Mouse (Mus musculus): ENCODE results near the gene Rmdn3.

The Rmdn3 gene

DNA sequence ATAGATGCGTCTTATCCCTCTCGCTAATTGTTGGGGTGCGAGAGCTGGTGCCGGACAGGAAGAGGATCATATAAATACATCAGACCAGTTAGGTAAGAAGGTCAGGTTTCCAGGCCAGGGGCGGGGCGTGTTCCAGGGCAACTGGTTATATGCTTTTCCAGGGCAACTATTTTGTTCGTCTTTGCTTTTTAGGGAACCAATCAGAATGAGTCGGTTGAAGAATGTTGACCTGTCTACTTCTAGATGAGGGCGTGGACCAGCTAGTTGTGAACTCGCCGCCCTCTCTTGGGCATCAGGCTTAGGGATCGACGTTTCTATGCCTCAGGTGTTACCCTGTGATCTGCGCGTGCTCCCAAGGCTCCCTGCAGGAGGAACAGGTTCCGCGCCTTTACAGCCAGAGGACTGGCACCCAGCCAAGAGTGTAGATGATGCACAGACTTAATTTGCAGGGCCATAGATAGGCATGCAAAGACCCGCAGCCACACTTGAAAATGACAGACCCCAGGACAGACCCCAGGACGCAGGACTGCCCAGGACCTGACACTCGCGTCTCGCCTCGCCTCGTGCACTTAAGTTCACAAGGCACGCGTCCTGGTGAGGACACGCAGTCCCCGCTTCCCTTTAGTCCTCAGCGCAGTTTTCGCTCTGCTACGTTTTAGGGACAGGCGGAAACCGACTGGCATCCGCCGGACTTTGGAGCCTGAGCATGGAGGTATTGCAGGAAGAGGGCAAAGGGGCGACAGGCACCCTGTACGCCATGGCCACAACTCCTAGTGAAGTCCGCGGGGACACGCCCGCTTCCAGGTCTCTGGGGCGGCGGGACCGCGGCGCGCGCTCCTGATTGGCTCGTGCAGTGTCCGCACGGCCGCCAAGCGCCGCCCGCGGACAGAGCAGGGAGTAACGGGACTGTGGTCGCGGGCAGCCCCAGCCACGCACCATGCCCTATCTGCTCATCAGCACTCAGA lies 10.3 kb upstream of the Rmdn3 start, which contains the start of gene Gchfr:
Gchfr (plus strand) TSS at position 873 of the 965 bp plus-strand sequence.
- DNase-seq = peak; percentile 76

DNA sequence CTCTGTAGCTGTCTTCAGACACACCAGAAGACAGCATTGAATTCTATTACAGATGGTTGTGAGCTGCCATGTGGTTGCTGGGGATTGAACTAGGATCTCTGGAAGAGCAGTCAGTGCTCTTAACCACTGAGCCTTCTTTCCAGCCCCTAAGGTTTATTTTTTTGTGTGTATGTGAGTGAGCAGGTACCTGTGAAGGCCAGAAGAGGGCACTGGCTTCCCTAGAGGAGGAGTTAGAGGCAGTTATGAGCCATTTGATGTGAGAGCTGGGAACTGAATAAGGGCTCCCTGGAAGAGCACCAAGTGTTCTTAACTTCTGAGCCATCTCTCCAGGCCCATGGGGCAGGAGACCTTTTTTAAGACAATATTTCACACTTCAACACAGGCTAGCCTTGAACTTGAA lies 8.6 kb upstream of the Rmdn3 start:
- DNase-seq = no peak

DNA sequence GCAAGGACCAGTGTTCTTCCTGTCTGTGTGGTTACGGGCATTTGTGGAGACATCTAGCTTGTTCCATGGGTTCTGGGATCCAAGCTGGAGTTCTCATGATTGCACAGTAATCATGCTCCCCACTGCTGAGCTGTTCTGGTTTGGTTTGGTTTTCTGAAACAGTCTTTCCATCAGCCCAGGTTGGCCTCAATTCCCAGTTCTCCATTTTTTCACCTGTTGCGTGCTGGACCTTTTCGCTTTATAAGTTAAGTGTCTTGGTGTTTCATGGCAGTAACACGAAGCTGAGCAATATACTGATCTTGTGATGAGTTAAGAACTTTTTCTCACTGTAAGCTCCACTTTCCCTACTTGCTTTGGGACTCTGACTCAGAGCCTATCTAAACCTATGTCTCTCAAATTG lies 7.2 kb upstream of the Rmdn3 start:
- DNase-seq = no peak

DNA sequence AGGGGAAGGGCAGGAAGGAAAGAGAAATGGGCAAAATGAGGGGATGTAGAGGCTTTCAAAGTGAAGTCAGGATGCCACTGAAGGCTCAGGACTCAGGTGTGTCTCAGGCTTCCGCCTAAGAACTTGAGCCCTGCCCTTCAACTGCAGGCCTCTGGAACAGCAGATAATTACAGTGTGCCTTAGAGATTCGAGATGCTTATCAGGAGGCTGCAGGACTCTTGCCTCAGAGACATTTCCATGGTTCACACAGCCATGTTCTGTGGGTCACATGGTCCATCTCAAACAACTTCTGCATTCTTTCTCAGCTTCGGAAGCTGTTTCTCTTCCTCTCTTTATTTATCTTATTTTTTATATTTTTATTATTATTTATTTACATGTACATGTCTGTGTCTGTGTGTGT lies 6.3 kb upstream of the Rmdn3 start:
- DNase-seq = peak; percentile 13

DNA sequence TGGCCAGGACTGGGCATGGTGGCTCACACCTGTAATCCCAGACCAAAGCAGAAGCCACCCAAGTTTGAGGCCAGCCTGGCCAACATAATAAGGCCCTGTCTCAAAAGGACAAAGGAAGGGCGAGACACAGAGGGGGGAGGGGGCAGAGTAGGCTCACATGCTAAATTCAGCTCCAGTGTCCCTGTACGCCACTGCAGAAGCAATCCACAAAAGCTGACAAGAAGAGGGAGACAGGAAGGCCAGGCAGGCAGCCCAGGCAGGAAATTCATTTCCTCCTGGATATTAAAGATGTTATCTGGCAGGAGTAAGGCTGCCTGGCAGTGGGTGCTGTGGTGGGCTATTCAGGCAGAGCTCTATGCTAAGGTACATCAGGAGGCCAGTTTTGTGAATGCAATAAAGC lies 4.4 kb upstream of the Rmdn3 start:
- DNase-seq = peak; percentile 71

DNA sequence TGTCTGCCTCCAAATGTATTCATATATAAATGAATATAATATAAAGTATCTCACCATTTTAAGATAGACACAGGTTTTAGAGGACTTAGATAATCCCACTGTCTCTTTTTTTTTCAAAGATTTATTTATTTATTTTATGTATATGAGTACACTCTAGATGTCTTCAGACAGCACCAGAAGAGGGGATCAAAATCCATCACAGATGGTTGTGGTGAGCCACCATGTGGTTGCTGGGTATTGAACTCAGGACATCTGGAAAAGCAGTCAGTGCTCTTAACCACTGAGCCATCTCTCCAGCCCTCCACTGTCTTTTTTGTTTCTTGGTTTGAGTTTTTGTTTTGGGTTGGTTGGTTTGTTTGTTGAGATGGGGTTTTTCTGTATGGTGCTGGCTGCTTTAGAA lies 1.0 kb upstream of the Rmdn3 start:
- DNase-seq = no peak

DNA sequence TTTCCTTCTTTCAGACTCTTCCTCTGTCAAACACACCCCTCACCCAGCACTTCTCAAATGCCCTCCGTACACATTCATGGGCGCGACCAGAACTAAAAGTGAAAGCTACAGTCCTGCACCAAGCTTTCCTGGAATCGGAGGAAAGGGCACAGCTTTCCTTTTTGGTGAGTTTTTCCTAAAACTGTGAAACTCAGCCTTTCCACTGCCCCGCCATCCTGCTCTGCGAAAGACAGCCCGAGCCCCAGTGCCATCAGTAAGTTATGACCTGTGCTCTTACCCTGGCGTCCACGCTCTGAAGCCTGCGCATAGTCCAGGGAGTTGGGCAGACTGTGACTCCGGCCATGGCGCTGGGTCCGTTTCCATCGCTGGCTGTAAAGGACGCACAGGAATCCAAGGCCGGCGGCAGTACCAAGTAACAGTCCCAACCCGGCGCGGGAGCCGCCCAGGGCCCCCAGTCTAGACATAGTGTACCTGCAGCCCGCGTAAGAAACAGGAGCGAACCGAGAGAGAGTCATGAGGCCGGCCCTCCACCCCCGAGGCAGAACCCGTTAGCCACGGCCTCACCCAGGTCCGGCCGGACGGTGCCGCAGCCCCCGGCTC lies 653 bp downstream of the Rmdn3 start:
- peak; percentile 25 for DNase-seq

DNA sequence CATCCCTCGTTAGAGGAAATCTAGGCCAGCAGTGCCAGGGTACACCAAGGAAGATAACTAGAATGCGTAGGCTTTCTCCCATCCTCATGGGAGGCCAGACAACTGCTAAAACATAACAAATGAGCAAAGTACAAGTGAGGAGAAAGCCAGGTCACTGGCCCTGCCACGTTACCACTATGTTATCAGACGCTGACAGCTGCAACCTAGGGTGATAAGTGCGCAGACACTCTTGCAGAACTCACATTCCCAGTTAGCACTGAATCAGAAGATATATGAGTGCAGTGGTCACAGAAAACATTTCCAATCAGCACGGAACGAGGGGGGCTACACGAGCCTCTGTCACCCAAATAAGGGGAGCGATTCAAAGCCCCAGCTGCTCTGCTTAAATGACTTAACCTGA lies 1.4 kb downstream of the Rmdn3 start:
- DNase-seq = no peak

DNA sequence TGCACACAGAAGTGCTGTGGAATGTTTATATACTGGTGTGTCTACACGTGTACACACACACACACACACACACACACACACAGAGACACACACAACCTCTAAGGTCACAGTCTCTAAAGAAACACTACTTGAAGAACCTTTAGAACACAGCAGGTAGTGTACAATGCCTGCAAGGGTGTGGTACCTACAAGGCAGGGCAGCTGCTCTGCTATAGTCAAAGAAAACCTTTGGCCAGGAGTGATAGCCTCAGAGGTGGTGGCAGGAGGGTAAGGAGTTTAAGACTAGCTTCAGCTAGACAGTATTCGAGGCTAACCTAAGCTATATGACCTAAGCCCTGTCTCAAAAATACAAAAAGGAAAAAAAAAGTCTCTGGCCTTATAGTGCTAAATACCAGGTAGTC lies 2.2 kb downstream of the Rmdn3 start:
- no peak for DNase-seq

DNA sequence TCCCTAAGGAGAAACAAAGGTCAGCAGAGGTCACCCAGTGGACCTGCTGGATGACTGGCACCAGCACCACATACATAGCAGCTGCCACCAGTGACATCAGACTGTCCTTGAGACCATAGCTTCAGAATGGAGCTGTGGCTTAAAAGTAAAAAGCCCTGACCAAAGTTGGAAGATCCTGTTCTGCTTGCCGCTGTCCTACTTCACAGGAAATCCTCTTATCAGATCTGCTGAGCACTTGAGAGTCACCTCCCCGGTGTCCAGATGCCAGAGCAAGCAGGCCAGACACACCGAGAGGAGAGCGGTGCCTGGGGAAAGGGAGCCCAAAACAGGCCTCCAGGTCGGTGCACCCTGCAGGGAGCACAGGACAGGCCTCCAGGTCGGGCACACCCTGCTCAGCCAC lies 4.6 kb downstream of the Rmdn3 start:
- no peak for DNase-seq

DNA sequence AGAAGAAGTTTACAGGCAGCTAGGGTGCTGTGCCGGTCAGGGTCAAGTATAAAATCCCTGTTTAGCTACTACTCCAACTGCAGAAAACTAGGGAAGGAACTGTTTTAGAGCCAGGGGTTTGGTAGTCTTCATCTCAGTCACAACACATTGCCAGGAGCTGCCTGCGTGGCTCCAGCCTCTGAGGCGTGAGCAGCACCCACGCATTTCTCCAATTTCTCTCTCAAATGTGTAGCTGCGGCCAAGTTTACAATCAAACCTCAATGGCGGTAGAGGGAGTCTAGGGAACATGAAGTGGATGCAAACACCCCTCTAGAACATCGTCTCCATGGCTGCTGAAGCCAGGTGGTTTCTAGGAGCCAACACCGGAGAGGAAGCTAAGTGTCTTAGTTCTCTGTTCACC lies 9.1 kb downstream of the Rmdn3 start:
- DNase-seq = no peak

DNA sequence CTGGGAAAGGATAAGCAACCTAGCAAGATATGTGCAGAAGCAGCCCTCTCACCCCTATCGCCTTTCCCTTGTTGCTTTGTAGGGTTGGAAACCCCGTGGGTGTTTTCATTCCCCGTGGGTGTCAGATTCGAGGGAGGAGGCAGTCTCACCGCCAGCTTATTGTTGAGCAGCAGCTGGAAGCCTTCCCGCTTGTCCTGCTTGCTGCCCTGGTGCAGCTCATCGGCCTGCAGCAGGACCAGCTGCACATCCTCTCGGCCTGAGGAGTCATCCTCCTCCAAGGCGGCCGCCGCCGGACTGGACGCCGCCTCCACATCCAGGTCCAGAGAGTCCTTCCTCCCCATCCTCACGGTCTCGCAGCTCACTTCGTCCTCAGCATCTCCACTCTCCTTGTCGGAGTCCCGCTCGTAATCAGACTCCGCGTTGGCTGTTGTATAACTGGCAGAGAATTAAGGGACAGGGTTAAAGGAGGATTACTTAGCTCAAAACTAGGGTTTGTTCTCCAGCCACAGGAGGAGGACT lies 9.6 kb downstream of the Rmdn3 start:
- no peak for DNase-seq

DNA sequence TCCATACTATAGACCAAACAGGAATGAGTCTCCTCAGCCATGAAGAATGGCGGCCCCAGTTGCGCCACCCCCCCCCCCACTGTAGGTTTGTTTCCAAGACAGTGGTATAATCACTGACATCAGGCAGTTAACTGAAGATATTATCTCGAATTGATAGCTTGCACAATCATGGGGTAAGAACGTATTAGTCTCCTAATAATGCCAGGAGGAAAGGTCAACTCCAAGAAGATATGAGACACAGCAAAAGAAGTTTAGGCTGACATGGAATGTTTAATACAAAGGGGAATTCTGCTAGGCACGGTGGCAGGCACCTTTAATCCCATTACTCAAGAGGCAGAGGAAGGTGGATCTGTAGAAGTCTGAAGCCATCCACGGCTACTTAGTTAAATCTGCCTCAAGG lies 10.4 kb downstream of the Rmdn3 start:
- DNase-seq = no peak

DNA sequence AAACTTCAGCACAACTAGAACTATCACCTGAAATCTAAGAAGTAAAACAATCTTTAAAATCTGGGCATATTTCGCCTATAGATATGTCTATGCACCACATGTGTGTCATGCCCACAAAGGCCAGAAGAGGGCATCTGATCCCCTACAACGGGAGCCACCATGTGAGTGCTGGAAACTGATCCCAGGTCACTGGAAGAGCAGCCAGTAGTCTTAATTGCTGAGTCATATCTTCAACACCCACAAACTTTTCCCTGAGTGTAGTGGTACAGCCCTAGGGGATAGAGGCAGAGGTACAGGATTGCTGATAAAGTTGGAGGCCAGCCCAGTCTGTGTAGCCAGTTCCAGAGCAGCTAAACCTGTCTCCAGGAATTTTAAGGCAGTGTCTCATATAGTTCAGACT lies 11.6 kb downstream of the Rmdn3 start:
- peak; percentile 24 for DNase-seq

DNA sequence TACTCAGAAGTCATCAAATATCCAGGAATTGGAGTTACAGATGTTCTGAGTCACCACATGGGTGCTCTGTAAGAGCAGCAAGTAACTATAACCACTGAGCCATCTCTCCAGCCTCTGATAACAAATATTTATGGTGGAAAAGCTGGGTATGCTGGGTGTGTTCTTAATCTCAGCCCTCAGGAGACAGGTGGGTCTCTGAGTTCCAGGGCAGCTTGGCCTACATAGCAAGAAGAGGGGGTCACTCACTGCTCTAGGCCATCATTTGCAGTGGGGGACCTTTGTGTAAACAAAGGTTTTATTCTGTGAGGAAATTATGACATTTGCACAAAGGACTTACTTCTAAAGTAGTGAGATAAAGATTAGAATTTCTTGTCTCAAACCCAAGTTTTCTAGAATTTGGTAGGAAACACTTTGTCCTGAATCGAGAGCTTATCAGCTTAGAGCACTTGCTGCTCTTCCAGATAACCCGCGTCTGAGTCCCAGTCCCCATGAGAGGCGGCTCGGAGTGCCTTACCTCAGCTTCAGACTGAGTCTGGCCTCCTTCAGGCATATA lies 20.4 kb downstream of the Rmdn3 start:
- no peak for DNase-seq

DNA sequence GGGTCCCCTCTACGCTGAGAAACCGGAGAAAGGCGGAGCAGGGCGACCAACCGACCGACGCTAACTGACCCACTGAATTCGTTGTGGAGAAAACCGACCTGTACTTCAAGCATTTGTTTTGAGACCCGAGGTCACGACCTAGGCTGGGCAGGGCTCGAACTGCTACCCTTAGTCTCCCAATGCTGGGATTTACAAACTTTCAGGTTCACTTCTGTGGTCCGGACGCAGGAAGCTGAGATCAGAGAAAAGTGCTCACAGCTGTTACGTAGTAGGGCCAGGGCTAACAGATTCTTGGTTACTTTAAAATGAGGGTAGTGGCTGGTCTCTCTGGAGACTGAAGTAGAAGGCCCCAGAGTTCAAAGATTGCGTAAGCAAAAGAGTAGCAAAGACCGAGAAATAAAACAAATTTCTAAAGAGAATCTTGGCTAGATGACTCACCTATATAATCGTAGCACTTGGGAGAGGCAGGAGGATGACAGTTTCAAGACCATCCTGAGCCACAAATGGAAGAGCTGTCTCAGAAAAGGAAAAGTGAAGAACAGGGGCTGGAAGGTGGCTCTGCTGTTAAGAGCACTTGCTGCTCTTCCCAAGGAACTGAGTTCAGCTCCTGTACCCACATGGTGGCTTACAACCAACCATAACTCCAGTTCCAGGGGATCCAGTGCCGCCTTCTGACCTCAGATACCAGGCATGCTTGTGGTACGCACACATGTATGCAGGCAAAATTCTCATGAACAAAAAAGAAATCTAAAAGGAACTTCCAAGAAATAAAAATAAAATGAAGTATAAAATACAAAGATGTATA lies 43.5 kb downstream of the Rmdn3 start:
- no peak for DNase-seq

DNA sequence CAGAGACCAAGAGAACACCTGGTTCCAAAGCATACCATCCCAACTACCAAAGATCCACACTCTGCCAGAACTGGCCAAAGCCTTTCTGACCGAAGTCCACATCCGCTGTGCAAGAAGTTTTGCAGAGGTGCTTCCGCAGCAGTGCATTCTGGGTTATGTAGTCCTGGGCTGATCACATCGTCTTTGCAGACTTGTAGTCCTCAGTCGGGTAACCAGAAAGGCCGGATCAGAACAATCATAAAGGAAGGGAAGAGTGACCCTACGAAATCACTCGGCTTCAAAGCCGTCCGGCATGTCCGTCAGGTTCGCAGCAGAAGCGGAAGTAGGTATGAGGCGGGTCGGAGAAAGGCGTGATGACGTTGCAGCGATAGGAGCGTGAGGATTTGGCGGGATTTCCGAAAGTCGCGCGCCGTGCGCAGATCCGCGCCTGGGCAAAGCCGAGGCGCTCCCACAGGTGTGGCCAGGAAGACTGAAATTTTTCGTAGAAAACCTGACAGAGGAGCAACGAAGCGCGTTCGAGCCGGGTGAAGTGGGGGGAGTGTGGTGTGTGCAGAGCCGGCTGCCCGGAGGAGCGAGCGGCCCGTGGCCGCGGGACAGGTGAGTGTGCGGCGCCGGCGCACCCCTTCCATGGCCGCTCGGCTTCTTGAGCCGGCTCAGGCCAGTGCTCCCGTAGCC lies 44.3 kb downstream of the Rmdn3 start, which contains the start of gene Rad51:
Rad51 (plus strand) TSS at position 356 of the 675 bp plus-strand sequence.
- DNase-seq = peak; percentile 92

DNA sequence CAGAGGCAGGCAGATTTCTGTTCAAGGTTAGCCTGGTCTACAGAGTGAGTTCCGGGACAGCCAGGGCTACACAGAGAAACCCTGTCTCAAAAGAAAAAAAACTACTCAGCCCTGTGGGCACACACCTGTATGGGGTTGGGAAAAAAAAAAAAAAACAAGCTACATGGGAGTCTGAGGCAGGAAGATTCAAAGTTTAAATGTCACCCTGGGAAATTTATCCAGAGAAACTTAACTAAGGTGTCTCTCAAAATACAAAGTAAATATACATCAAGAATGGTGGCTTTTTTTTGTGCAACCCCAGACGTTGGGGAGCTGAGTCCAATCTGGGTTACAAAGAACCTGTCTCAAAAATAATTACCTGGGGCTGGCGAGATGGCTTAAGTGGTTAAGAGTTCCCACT lies 45.8 kb downstream of the Rmdn3 start:
- no peak for DNase-seq

DNA sequence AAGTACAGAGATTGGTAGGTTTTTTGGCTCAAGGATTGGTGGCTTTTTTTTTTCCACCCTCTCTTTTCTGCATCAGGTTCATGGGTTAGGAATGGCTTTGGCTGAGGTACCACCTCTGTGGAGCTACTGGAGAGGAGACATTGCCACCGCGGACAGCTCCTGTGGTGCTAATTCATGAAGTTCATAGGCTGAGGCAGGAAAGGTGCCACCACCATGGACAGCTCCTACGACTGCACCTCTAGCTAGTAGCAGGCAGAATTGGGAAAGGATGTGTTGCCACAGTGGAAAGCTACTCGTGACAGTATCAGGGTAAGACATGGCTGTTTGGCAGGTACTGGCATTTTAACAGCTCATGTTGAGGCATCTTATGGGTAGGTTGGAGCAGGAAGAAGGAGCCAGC lies 48.3 kb downstream of the Rmdn3 start:
- peak; percentile 53 for DNase-seq

DNA sequence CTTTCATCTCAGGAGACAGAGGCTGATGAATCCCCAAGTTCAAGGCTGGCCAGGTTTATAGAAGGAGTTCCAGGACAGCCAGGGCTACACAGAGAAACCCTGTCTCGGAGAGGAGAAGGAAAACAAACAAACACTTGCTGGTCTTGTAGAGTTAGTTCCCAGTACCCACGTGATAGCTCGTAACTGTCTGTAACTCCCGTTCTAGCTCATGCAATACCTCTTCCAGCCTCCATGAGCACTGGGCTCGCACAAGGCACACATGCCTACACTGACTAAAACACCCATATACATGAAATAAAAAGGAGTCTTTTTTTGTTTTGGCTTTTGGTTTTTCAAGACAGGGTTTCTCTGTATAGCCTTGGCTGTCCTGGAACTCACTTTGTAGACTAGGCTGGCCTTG lies 50.3 kb downstream of the Rmdn3 start:
- DNase-seq = no peak

DNA sequence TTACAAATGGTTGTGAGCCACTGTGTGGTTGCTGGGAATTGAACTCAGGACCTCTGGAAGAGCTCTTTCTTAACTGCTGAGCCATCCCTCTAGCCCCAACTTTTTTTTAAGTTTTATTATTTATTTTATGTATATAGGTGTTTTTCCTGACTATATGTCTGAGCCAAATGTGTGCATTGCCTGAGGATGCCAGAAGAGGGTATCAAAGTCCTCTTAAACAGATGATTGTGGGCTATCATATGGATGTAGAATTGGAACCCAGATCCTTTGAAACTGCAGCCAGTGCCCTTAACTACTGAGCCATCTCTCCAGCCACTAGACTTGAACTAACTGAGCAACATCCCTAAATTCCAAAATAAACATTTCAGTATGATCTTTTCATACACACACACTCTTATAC lies 55.3 kb downstream of the Rmdn3 start:
- no peak for DNase-seq
